Mouse (Mus musculus) stomach, postnatal 0 days (tissue): Measurements from ENCODE around the gene Bahcc1.

ENCODE experiments used
- CTCF ChIP-seq: IDR thresholded peaks from 2 replicates; pipeline ENCODE4 v1.5.1; 2016; ENCODE audit warnings: antibody characterized with exemption, low read depth, mild to moderate bottlenecking, moderate library complexity
- EP300 ChIP-seq: optimal IDR thresholded peaks from 2 replicates; pipeline ENCODE3; 2016; ENCODE audit warnings: antibody characterized with exemption

- TF ChIP-seq CTCF (no peak), EP300 (no peak)
Measured at GRCm38 (mm10) chr11:120215726-120216241, 17.0 kb upstream of the Bahcc1 start.
